Mouse (Mus musculus) forebrain, embryonic 14.5 days (tissue): ENCODE measurements around the gene Tomm22. TPM values are rescaled to one million over a fixed set of nuclear protein-coding genes. Genes with fewer than 3 reads are reported as not detected.

ENCODE experiments used
- ATAC-seq: fragments of 200-750 bp; cut with Nextera tagmentation; 2 replicates; pipeline ENCODE4 v1.8.0; 2017; ENCODE audit warnings: mild to moderate bottlenecking, moderate library complexity
- DNase-seq: peaks from one replicate; pipeline ENCODE4 v3.0.0-alpha.2; 2015; ENCODE audit warnings: low spot score
- H3K27ac ChIP-seq: fragments of 300-500 bp; sonication (generic); 2 replicates; pipeline ENCODE4 v1.5.1; 2014; ENCODE audit warnings: low read depth, mild to moderate bottlenecking, control low read depth, low read length, moderate library complexity
- H3K27me3 ChIP-seq: fragments of 300-500 bp; sonication (generic); replicated peaks from 2 replicates; pipeline ENCODE4 v1.6.1; 2014; ENCODE audit warnings: low read length, control low read depth, mixed read lengths; ENCODE audit not compliant: control insufficient read depth, insufficient read depth
- H3K36me3 ChIP-seq: fragments of 300-500 bp; sonication (generic); 2 replicates; pipeline ENCODE4 v1.6.1; 2014; ENCODE audit warnings: low read length, control low read depth; ENCODE audit not compliant: control insufficient read depth, insufficient read depth
- H3K4me1 ChIP-seq: fragments of 300-500 bp; sonication (generic); 2 replicates; pipeline ENCODE4 v1.6.1; 2014; ENCODE audit warnings: antibody characterized with exemption, low read length, control low read depth; ENCODE audit not compliant: control insufficient read depth, insufficient read depth
- H3K4me2 ChIP-seq: fragments of 300-500 bp; sonication (generic); 2 replicates; pipeline ENCODE4 v1.6.1; 2014; ENCODE audit warnings: mild to moderate bottlenecking, control low read depth, low read length
- H3K4me3 ChIP-seq: fragments of 300-500 bp; sonication (generic); 2 replicates; pipeline ENCODE4 v1.5.1; 2014; ENCODE audit warnings: low read depth, low read length, control low read depth
- H3K9ac ChIP-seq: fragments of 300-500 bp; sonication (generic); 2 replicates; pipeline ENCODE4 v1.6.1; 2014; ENCODE audit warnings: mild to moderate bottlenecking, low read length, control low read depth, moderate library complexity
- H3K9me3 ChIP-seq: fragments of 300-500 bp; sonication (generic); replicated peaks from 2 replicates; pipeline ENCODE4 v1.6.1; 2016; ENCODE audit warnings: low read length, control low read depth, mixed read lengths; ENCODE audit not compliant: control insufficient read depth
- WGBS: fragments of 180-500 bp; shearing (Covaris S2); extraction: QIAGEN DNeasy Blood & Tissue Kit; methylation state at CpG from one replicate; pipeline ENCODE4 v1.1.7; 2014; 5-methylcytosine and 5-hydroxymethylcytosine counted together
- polyA plus RNA-seq: library from polyadenylated mRNA; unstranded; fragments of >200 nt; fragmentation: Nextera tagmentation; extraction: Ambion mirVana; gene quantifications from 2 replicates; pipeline ENCODE4 v1.2.1, GENCODE M21; 2014

Gene Tomm22
- polyA plus RNA-seq, 1 experiment from 2014 or later, result 300 TPM

GRCm38 (mm10) chr15:79696508-79696907, 25.8 kb downstream of the Tomm22 start:
- no peak overlapping the region for H3K4me3 ChIP-seq
- DNase-seq (no peak), ATAC-seq (no peak)
- H3K4me2 ChIP-seq, result no peak overlapping the region
- H3K27ac ChIP-seq, result peak overlapping the region; percentile 84; the same call in 1 of the 2 replicates
- H3K9ac ChIP-seq, result no peak overlapping the region
- WGBS, result 94% methylated on average over 2 of the region's 2 CpGs
- H3K4me1 ChIP-seq, result peaks cover 14% of the 10 kb centered on the region
- no peaks in the 10 kb centered on the region for H3K9me3 ChIP-seq
- peaks cover 11% of the 10 kb centered on the region for H3K36me3 ChIP-seq
- H3K27me3 ChIP-seq, result no peaks in the 10 kb centered on the region

GRCm38 (mm10) chr15:79697011-79697410, 26.4 kb downstream of the Tomm22 start:
- H3K27ac ChIP-seq, result peak overlapping the region; percentile 84
- DNase-seq, result peak; percentile 61
- H3K4me2 ChIP-seq, result no peak overlapping the region

GRCm38 (mm10) chr15:79697558-79698187, 27.0 kb downstream of the Tomm22 start:
- no peak overlapping the region for H3K4me2 ChIP-seq
- ATAC-seq (peak; percentile 12; the same call in 1 of the 2 replicates), DNase-seq (no peak)
- peak overlapping the region; percentile 84 for H3K27ac ChIP-seq
- H3K9ac ChIP-seq, result no peak overlapping the region
- peaks cover 2% of the 10 kb centered on the region for H3K4me1 ChIP-seq
- H3K36me3 ChIP-seq, result peaks cover 11% of the 10 kb centered on the region
- no peaks in the 10 kb centered on the region for H3K27me3 ChIP-seq
- WGBS, result 77% methylated on average over 9 of the region's 9 CpGs
- H3K9me3 ChIP-seq, result no peaks in the 10 kb centered on the region
- no peak overlapping the region for H3K4me3 ChIP-seq

More at GRCm38 (mm10) chr15:79697011-79697410, 26.4 kb downstream of the Tomm22 start:
- H3K4me3 ChIP-seq, result no peak overlapping the region
- H3K4me1 ChIP-seq, result peaks cover 9% of the 10 kb centered on the region
- H3K9ac ChIP-seq, result no peak overlapping the region
- 67% methylated on average over 6 of the region's 6 CpGs for WGBS
- ATAC-seq, result peak; percentile 80
- H3K9me3 ChIP-seq, result no peaks in the 10 kb centered on the region
- H3K27me3 ChIP-seq, result no peaks in the 10 kb centered on the region
- H3K36me3 ChIP-seq, result peaks cover 11% of the 10 kb centered on the region

GRCm38 (mm10) chr15:79706603-79707214, 36.0 kb downstream of the Tomm22 start:
- Histone ChIP-seq H3K36me3 (peaks cover 44% of the 10 kb centered on the region), H3K4me3 (no peak overlapping the region), H3K27me3 (no peaks in the 10 kb centered on the region), H3K27ac (no peak overlapping the region), H3K9ac (no peak overlapping the region), H3K4me2 (no peak overlapping the region), H3K9me3 (no peaks in the 10 kb centered on the region), H3K4me1 (no peaks in the 10 kb centered on the region)
- DNase-seq (peak; percentile 13), ATAC-seq (no peak)
- 81% methylated on average over 17 of the region's 17 CpGs for whole genome bisulfite sequencing

- Histone ChIP-seq H3K4me2 (no peak overlapping the region), H3K9ac (no peak overlapping the region), H3K4me1 (no peaks in the 10 kb centered on the region), H3K27ac (no peak overlapping the region), H3K9me3 (no peaks in the 10 kb centered on the region), H3K4me3 (no peak overlapping the region), H3K36me3 (peaks cover 60% of the 10 kb centered on the region), H3K27me3 (no peaks in the 10 kb centered on the region)
- ATAC-seq, result no peak
- DNase-seq, result no peak
- 85% methylated on average over 5 of the region's 5 CpGs for WGBS
Observed at GRCm38 (mm10) chr15:79708229-79708822, 37.7 kb downstream of the Tomm22 start.

- H3K4me2 ChIP-seq, result no peak overlapping the region
- no peaks in the 10 kb centered on the region for H3K9me3 ChIP-seq
- DNase-seq (no peak), ATAC-seq (no peak)
- H3K4me1 ChIP-seq, result no peaks in the 10 kb centered on the region
- peaks cover 97% of the 10 kb centered on the region for H3K36me3 ChIP-seq
- WGBS, result 93% methylated on average over 7 of the region's 7 CpGs
- H3K9ac ChIP-seq, result no peak overlapping the region
- H3K27me3 ChIP-seq, result no peaks in the 10 kb centered on the region
- no peak overlapping the region for H3K27ac ChIP-seq
- H3K4me3 ChIP-seq, result no peak overlapping the region
Observed at GRCm38 (mm10) chr15:79715646-79716045, 45.0 kb downstream of the Tomm22 start.

GRCm38 (mm10) chr15:79716710-79717109, 46.0 kb downstream of the Tomm22 start:
- 85% methylated on average over 6 of the region's 6 CpGs for WGBS
- Histone ChIP-seq H3K9me3 (no peaks in the 10 kb centered on the region), H3K9ac (no peak overlapping the region), H3K4me2 (no peak overlapping the region), H3K4me3 (no peak overlapping the region), H3K27ac (no peak overlapping the region), H3K27me3 (no peaks in the 10 kb centered on the region), H3K36me3 (peaks cover 95% of the 10 kb centered on the region), H3K4me1 (no peaks in the 10 kb centered on the region)
- DNase-seq, result no peak
- ATAC-seq, result no peak

GRCm38 (mm10) chr15:79720267-79720666, 49.6 kb downstream of the Tomm22 start:
- H3K27me3 ChIP-seq, result no peaks in the 10 kb centered on the region
- no peaks in the 10 kb centered on the region for H3K9me3 ChIP-seq
- H3K9ac ChIP-seq, result no peak overlapping the region
- DNase-seq (no peak), ATAC-seq (no peak)
- H3K4me2 ChIP-seq, result no peak overlapping the region
- no peaks in the 10 kb centered on the region for H3K4me1 ChIP-seq
- H3K27ac ChIP-seq, result no peak overlapping the region
- H3K4me3 ChIP-seq, result no peak overlapping the region
- 93% methylated on average over 8 of the region's 8 CpGs for WGBS
- peaks cover 84% of the 10 kb centered on the region for H3K36me3 ChIP-seq

GRCm38 (mm10) chr15:79720796-79721195, 50.1 kb downstream of the Tomm22 start:
- no peaks in the 10 kb centered on the region for H3K4me1 ChIP-seq
- H3K4me3 ChIP-seq, result no peak overlapping the region
- H3K36me3 ChIP-seq, result peaks cover 84% of the 10 kb centered on the region
- DNase-seq (no peak), ATAC-seq (no peak)
- no peak overlapping the region for H3K4me2 ChIP-seq
- H3K9me3 ChIP-seq, result no peaks in the 10 kb centered on the region
- no peak overlapping the region for H3K27ac ChIP-seq
- no peak overlapping the region for H3K9ac ChIP-seq
- no peaks in the 10 kb centered on the region for H3K27me3 ChIP-seq
- 90% methylated on average over 4 of the region's 4 CpGs for whole genome bisulfite sequencing
